Mouse (Mus musculus) thymus, postnatal 0 days (tissue): ENCODE data around the gene Zfp53. TPM values are rescaled to one million over a fixed set of nuclear protein-coding genes. Genes with fewer than 3 reads are reported as not detected.
"Not testable (repeated sequence)": the region's sequence is repeated elsewhere in the genome, so short reads cannot be mapped to it uniquely, and the experiment has no call there.

ENCODE experiments used
- DNase-seq: peaks from one replicate; pipeline ENCODE4 v3.0.0-alpha.2; 2015; ENCODE audit warnings: low spot score
- polyA plus RNA-seq: library from polyadenylated mRNA; unstranded; fragments of >200 nt; fragmentation: Nextera tagmentation; extraction: Ambion mirVana; gene quantifications from 2 replicates; pipeline ENCODE4 v1.2.1, GENCODE M21; 2015

The Zfp53 gene
- polyA plus RNA-seq: 16.5 and 17.3 TPM in 2 replicates

DNA sequence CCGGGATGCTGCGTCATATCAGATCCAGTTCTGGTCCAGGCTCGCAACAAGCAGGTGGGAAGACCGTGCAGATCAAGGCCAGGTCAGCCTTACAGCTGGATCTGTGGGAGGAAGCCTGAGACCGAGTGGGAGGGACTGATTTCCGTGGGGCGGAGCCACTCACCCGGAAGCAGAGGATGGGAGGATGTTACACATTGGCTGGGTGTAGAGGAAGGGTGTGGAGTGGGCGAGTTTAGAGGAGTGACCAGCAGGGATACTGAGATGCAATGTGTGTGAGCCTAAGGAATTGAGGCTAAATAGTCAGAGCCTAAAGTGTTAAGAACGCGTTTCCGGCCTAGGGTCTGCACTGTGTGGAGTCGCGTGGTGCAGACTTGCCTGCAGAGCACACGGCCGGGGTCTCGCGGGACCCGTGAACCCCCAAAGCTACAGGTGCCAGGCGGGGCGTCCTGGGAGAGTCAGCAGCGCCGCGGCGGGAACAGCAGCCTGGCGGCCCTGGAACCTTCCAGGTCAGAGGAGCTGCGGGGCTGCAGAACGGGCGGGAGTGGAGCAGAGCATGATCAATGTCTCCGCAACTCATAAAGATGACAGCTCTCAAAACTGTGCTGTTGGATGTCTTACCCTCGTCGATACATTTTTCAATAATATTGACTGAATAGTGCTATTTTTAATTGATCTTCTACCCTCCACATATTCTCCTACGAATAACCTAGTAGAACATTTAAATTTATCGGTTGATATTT is at the start of gene Zfp53:
Zfp53 (plus strand) TSS at position 239 of the 740 bp plus-strand sequence.
- peak; percentile 86 for DNase-seq

GRCm38 (mm10) chr17:21449669-21450068 is 39.1 kb upstream of the Zfp53 start:
- peak; percentile 88 for DNase-seq

GRCm38 (mm10) chr17:21450138-21450704 is 38.6 kb upstream of the Zfp53 start, which contains the start of gene Zfp51:
Zfp51 (plus strand) TSS chr17:21450374.
- DNase-seq: peak; percentile 96

- peak; percentile 36 for DNase-seq
These were observed 25.2 kb upstream of the Zfp53 start for GRCm38 (mm10) chr17:21463550-21463949.

DNA sequence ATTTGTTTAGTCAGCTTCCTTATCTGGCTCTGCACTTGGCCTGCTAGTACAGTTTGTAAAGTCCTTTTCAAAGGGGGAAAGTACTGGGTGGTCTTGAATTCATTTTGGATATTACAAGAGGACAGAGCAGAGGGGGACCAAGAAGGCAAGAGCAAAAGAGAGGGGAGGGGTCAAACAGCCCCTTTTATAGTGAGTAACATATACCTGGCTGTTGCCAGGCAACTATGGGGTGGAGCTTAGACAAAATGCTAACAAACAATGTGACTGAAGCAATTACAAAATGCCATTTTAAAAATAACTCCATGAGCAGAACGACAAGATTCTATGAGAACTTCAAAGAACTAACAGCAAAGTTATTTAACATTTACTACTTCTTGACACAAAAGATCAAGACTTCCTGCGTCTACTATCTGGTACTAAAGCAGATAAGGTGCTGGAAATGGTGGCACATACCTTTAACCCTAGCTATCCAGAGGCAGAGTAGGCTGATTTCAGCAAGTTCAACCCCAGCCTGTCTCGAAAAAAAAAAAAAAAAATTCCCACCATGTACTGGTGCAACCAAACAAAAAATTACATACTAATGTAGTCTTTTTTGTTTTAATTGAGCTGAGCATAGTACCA is 16.7 kb upstream of the Zfp53 start:
- no peak for DNase-seq

DNA sequence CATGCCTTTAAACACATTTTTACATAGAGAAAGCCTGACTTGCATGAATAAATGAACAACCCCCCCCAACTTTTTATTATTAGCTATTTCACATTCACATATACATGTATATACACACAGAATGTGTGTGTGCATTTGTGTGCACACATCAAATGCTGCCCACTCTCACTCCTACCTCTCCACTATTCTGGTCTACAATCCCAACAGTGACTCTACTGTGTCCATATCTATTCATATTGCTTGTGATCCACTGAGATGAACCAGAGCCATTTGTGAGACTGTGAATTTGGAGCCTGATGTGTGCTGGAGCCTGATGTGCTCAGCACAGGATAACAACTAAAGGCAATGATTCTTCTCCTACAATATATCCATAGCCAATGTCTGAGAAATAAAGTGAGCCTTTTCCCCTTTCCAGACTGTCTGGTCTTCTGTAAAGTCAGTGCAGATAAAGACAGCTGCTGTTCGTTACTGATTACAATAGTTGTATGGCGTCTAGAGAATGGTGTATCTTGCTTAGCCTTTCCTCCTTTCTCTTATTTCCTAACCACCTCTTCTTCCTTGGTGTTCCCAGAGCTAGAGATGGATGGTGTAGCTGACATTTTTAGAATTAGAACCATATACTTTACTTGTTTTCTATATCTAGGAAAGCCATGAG is 16.0 kb upstream of the Zfp53 start:
- no peak for DNase-seq

DNA sequence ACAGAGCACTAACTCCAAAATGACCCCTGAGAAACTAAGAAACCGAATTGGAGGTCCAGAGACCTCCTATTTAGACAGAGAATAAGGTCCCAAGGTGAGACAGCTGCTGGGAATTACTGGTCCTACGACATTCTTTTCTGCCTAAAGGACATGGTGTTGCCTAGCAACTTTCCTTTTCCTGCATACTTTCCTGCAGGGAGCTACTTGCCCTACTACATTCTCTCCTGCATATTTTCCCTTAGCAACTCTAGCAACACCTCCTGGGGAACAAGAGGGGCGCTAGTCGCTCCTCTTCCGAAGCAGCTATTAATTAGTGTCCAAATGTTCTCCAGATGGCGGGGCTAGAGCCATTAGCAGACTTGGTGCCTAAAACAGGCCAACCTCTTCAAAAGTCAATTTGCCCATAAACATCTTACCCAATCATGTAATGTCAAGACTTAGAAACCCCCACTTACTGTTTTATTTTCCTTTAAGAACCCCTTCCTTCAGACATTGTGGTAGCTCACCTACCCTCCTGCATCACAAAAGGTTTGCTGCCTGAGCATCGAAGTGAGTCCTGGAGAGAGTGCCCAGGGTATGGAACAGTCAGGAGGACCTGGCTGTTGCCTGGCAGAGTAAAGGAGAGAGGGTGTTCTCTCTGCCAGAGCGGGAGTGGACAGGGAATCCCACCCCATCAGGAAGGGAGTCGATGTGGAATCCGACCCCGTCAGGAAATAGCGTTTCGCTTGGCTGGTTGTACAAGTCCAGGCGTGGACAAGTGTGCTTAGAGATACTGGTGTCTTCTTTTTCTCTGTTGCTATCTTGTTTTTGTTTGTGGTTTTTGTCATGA is 15.2 kb upstream of the Zfp53 start:
- DNase-seq: peak; percentile 5

- peak; percentile 9 for DNase-seq
These were observed 14.1 kb upstream of the Zfp53 start for GRCm38 (mm10) chr17:21474729-21475128.

DNA sequence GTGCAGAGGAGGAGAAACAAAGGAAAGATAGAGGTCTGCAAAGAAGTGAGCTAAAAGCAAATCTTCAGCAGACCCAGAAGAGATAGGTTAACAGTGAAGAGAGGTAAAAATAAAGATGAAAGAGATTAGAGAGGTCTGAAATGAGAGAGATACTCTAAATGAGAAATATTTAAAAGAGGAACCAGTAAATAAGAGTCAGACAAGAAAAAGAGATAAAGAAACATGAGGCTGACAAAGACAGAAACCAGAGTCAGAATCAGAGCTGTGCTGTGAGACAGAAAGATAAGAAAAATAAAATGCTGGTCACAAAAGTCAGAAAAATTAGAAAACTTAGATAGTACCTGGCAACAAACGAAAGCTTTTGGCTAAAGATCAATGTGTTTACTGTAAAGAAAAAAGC is 13.5 kb upstream of the Zfp53 start:
- DNase-seq: not testable (repeated sequence)

GRCm38 (mm10) chr17:21476351-21476750 is 12.4 kb upstream of the Zfp53 start:
- not testable (repeated sequence) for DNase-seq

- peak; percentile 28 for DNase-seq
These were observed 10.6 kb upstream of the Zfp53 start for GRCm38 (mm10) chr17:21478103-21478777.

DNA sequence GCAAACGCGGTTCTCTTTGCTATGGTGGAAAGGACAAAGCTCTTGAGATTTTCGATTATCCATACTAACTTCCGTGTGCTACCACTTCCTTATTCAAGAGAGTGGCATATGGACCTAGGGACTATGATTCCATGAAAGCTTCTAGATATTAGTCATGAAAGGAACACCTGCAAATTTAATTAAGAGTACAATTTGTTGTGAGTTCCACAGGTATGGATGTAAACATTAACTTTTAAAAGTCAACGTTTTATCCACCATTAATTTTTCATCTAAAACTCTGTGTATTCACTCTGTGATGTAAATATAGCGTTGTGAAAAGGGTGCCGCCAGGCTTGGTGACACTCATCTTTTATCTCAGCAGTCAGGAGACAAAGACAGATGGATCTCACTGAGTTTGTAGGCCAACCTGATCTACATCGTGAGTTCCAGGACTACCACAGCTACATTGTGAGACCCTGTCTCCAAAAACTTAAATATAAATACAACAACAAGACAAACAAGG is 753 bp downstream of the Zfp53 start:
- DNase-seq: peak; percentile 23

GRCm38 (mm10) chr17:21501365-21501764 is 12.6 kb downstream of the Zfp53 start:
- no peak for DNase-seq

GRCm38 (mm10) chr17:21504524-21504923 is 15.7 kb downstream of the Zfp53 start:
- peak; percentile 31 for DNase-seq

DNA sequence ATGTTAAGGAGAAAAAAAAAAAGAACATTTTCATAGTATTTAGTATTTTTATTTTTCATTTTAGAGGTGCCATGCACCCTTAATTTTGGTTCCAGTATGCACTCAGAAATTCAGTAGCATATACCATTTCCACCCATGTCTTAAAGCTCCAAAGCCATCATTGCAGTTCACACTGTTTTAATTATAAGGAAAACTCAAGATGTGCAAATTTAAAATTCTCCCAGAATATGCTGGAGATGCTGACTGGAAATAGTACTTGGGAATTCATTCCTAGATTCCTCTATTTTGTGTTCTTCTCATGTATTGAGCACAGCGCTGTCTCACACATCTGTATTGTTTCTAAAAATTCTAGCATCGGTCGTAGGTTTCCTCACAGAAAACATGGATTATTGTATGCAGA is 17.5 kb downstream of the Zfp53 start:
- DNase-seq: no peak

DNA sequence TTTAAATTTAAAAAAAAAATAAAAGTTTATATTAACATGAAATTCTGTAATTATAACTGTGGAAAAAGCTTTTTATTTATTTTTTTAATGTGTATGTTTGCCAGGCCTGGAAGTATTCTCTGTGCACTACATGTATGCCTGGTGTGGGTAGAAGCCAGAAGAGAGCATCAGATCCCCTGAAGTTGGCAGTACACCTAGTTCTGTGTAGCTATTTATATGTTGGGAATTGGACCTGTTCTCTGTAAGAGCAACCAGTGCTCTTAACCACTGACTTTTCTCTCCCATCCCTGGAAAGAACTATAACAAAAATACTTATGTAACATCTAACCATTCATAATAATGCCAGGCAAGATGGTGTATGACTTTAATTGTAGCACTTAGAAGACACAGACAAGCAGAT is 21.0 kb downstream of the Zfp53 start:
- DNase-seq: no peak

DNA sequence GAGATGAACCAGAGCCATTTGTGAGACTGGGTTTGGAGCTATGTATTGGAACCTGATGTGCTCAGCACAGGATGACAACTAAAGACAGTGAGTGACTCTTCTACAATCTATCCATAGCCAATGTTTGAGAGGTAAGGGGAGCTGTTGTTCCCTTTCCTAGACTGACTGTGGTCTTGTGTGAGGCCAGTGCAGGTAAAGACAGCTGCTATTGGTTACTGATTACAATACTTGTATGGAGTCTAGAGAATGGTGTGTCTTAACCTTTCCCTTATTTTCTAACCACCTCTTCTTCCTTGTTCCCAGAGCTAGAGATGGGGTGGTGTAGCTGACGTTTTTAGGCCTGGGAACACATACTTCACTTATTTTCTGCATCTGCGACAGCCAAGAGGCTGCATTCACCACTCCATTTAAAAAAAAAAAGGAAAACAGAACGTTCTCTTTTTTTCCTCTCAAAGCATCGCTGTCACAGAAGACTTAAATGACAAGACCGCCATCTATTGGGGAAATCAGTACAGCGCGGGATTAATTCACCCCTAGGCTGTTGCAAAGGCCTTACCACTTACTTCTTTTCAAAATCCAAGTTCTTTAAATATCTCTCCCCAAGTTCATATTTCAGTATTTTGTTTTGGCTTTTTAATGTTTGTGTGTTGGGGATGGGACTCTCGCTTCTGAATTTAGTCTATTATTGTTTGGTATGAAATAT is 26.8 kb downstream of the Zfp53 start:
- DNase-seq: peak; percentile 85

- DNase-seq: peak; percentile 73
These were observed 27.7 kb downstream of the Zfp53 start for GRCm38 (mm10) chr17:21516201-21517129.
